Mouse (Mus musculus) heart, postnatal 0 days (tissue): ENCODE measurements at regions not wholly inside any gene's neighbourhood (a gene's known extent, or its start where the extent isn't known, plus 50 kb on each side); places are given as distances from the start of the nearest gene placed in this dataset.

Source experiments
- ATAC-seq: fragments of 200-750 bp; cut with Nextera tagmentation; 2 replicates; pipeline ENCODE4 v1.8.0; 2017; ENCODE audit warnings: low read depth, moderate number of reproducible peaks, moderate library complexity; ENCODE audit not compliant: insufficient read depth
- DNase-seq: peaks from one replicate; pipeline ENCODE4 v3.0.0-alpha.2; 2016; ENCODE audit warnings: low spot score
- H3K27ac ChIP-seq: fragments of 300-500 bp; sonication (generic); 2 replicates; pipeline ENCODE4 v1.5.1; 2014; ENCODE audit warnings: low read depth, mild to moderate bottlenecking
- H3K27me3 ChIP-seq: fragments of 300-500 bp; sonication (generic); 2 replicates; pipeline ENCODE4 v1.6.1; 2014; ENCODE audit warnings: low read length, mixed read lengths; ENCODE audit not compliant: control insufficient read depth, insufficient read depth
- H3K36me3 ChIP-seq: fragments of 300-500 bp; sonication (generic); replicated peaks from 2 replicates; pipeline ENCODE4 v1.6.1; 2014; ENCODE audit warnings: low read length, mixed read lengths; ENCODE audit not compliant: control insufficient read depth, insufficient read depth
- H3K4me1 ChIP-seq: fragments of 300-500 bp; sonication (generic); 2 replicates; pipeline ENCODE4 v1.6.1; 2014; ENCODE audit warnings: antibody characterized with exemption; ENCODE audit not compliant: control insufficient read depth, insufficient read depth
- H3K4me2 ChIP-seq: fragments of 300-500 bp; sonication (generic); 2 replicates; pipeline ENCODE4 v1.6.1; 2014; ENCODE audit warnings: low read depth, mild to moderate bottlenecking, low read length, moderate library complexity
- H3K4me3 ChIP-seq: fragments of 300-500 bp; sonication (generic); 2 replicates; pipeline ENCODE4 v1.5.1; 2014; ENCODE audit warnings: low read depth, low read length
- H3K9ac ChIP-seq: fragments of 300-500 bp; sonication (generic); replicated peaks from 2 replicates; pipeline ENCODE4 v1.6.1; 2014; ENCODE audit warnings: low read depth, low read length, mixed read lengths
- H3K9me3 ChIP-seq: fragments of 300-500 bp; sonication (generic); replicated peaks from 2 replicates; pipeline ENCODE4 v1.6.1; 2016; ENCODE audit warnings: low read length; ENCODE audit not compliant: control insufficient read depth
- CTCF ChIP-seq: IDR thresholded peaks from 2 replicates; pipeline ENCODE4 v1.5.1; 2016; ENCODE audit warnings: antibody characterized with exemption, control low read depth, low read depth
- EP300 ChIP-seq: IDR thresholded peaks from 2 replicates; pipeline ENCODE4 v1.6.1; 2016; ENCODE audit warnings: antibody characterized with exemption, low read depth
- WGBS: fragments of 180-500 bp; shearing (Covaris S2); extraction: QIAGEN DNeasy Blood & Tissue Kit; methylation state at CpG from one replicate; pipeline ENCODE4 v1.1.7; 2014; 5-methylcytosine and 5-hydroxymethylcytosine counted together

DNA sequence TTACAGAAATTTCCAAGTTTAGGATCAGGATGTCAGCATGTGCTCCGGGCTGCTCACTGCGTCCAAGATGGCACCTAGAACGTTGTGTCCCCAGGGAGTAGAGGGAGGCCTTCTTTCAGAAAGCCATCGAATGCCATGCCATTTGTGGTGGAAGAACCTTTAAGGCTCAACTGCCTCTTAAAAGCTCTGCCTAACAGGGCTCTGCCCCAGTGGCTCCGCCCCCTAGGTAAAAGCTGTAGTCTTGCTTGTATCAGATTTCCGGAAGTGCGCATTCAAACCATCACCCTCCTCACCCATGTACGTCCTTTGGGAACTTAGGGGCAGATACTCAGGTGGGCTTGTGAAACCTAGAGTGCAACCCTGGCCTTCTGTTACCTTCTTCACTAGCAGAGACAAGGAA lies 54.0 kb upstream of the Psmd7 start:
- no peak overlapping the region for H3K4me2 ChIP-seq
- WGBS = 75% methylated on average over 8 of the region's 8 CpGs
- no peaks in the 10 kb centered on the region for H3K36me3 ChIP-seq
- H3K4me3 ChIP-seq = no peak overlapping the region
- no peaks in the 10 kb centered on the region for H3K9me3 ChIP-seq
- H3K4me1 ChIP-seq = no peaks in the 10 kb centered on the region
- no peak overlapping the region for H3K27ac ChIP-seq
- ATAC-seq (no peak), DNase-seq (no peak)
- TF ChIP-seq EP300 = no peak
- TF ChIP-seq CTCF = no peak
- no peak overlapping the region for H3K9ac ChIP-seq
- no peaks in the 10 kb centered on the region for H3K27me3 ChIP-seq

DNA sequence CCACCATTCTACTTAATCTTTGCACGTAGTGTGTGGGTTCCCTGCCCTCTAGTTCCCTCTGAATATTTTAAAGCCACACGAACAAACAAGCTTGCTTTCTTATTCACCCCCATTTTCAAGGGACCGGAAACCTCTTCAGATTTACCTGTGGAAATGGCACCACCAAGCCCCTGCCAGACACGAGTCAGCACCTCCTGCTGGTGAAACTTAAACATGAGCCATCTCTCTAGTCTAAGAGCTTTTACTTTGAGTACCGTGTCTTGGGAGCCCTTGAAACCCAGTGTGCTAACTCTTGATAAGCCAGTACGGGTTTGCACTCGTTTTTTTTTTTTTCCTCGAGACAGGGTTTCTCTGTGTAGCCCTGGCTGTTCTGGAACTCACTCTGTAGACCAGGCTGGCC lies 59.7 kb upstream of the Psmd7 start:
- H3K27ac ChIP-seq = no peak overlapping the region

DNA sequence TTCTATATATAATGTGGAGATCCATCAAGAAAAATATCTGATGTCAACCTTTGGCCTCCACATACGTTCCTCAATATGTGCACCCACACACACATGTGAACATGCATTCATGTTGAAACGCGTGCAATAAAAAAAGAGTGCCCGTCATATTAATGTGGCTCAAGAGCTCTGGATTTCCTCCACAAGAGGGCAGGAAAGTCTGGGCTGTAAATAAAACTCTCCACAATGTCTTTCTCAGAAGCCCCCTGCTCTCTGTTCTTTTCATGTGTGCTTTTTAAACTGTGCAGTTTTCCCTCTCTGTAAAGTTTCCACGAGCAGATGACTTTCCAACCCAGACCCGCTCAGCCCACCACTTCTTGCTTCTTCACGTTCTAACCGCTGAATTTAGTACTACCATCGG lies 62.0 kb upstream of the Psmd7 start:
- TF ChIP-seq EP300 (no peak), CTCF (no peak)
- WGBS = 89% methylated on average over 9 of the region's 9 CpGs
- Histone ChIP-seq H3K27ac (no peak overlapping the region), H3K9ac (no peak overlapping the region), H3K9me3 (no peaks in the 10 kb centered on the region), H3K4me1 (no peaks in the 10 kb centered on the region), H3K36me3 (no peaks in the 10 kb centered on the region), H3K27me3 (no peaks in the 10 kb centered on the region), H3K4me2 (no peak overlapping the region), H3K4me3 (no peak overlapping the region)
- ATAC-seq = no peak
- no peak for DNase-seq

More for the DNA sequence above, 59.7 kb upstream of the Psmd7 start:
- H3K9me3 ChIP-seq = no peaks in the 10 kb centered on the region
- no peak overlapping the region for H3K4me3 ChIP-seq
- H3K36me3 ChIP-seq = no peaks in the 10 kb centered on the region
- no peaks in the 10 kb centered on the region for H3K4me1 ChIP-seq
- ATAC-seq (no peak), DNase-seq (no peak)
- WGBS = 65% methylated on average over 8 of the region's 8 CpGs
- H3K27me3 ChIP-seq = no peaks in the 10 kb centered on the region
- no peak overlapping the region for H3K4me2 ChIP-seq
- H3K9ac ChIP-seq = no peak overlapping the region
- TF ChIP-seq EP300 (no peak), CTCF (no peak)

DNA sequence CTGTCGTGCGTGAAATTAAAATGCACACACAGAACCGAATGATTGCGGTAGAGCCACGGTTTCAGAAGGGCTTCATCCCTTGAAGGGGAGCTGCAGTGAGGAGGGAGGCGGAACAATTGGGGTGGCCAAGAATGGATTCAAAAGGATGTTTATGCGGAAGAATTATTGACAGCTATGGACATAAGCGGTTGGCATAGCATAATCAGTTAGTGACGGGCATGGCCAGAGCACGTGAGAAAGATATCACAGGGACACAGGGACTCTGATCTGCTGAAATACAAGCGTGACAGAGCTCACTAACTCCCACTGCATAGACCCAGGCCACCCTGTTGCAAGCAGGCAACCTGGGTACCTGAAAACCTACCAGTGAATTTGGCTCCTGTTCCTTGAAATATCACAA lies 63.2 kb upstream of the Psmd7 start:
- ATAC-seq = no peak
- H3K9ac ChIP-seq = no peak overlapping the region
- 85% methylated on average over 11 of the region's 11 CpGs for WGBS

DNA sequence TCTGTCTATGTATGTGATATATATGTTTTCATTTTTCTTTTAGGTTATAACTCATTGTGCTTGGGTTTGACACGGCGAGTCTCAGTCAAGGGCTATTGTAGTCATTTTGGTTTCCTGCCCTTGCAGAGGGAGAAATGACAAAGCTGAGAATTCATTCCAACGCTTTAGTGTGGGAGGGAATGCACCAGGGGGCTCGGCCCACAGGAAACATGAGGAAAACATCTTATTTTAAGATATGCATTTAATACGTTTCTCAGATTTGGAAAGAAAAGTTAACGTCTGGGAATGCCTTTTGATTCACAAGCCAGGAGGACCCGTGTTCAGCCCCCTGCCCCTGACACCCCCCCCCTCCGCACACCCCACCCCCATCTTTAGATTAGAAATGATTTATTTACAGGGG lies 64.0 kb upstream of the Psmd7 start:
- WGBS = 63% methylated on average over 8 of the region's 8 CpGs
- Histone ChIP-seq H3K27ac (no peak overlapping the region), H3K4me2 (no peak overlapping the region), H3K9ac (no peak overlapping the region), H3K9me3 (no peaks in the 10 kb centered on the region), H3K27me3 (no peaks in the 10 kb centered on the region), H3K36me3 (no peaks in the 10 kb centered on the region), H3K4me1 (no peaks in the 10 kb centered on the region), H3K4me3 (no peak overlapping the region)
- TF ChIP-seq CTCF (no peak), EP300 (no peak)
- DNase-seq (no peak), ATAC-seq (no peak)

More for the DNA sequence above, 63.2 kb upstream of the Psmd7 start:
- Histone ChIP-seq H3K27me3 (no peaks in the 10 kb centered on the region), H3K27ac (no peak overlapping the region), H3K9me3 (no peaks in the 10 kb centered on the region), H3K36me3 (no peaks in the 10 kb centered on the region), H3K4me1 (no peaks in the 10 kb centered on the region), H3K4me3 (no peak overlapping the region), H3K4me2 (no peak overlapping the region)
- no peak for TF ChIP-seq EP300
- TF ChIP-seq CTCF = no peak
- no peak for DNase-seq

DNA sequence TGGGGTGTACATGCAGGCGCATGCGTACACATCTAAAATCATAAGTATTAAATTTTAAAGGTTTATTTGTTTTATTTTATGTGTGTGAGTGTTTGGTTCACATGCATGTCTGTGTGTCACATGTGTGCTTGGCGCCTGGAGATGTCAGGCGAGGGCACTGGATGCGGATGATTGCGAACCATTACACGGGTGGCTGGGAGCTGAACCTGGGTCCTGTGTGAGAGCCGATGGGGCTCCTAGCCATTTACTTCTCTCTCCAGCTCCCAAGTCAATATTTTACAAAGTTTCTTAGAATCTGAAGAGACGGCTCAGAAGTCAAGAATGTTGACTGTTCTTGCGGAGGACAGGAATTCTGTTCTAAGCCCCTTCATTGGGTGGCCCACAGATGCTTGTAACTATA lies 65.4 kb upstream of the Psmd7 start:
- no peak overlapping the region for H3K9ac ChIP-seq
- TF ChIP-seq CTCF = no peak
- no peak for TF ChIP-seq EP300
- H3K9me3 ChIP-seq = no peaks in the 10 kb centered on the region
- ATAC-seq (no peak), DNase-seq (no peak)
- no peaks in the 10 kb centered on the region for H3K4me1 ChIP-seq
- H3K27me3 ChIP-seq = no peaks in the 10 kb centered on the region
- H3K4me2 ChIP-seq = no peak overlapping the region
- no peaks in the 10 kb centered on the region for H3K36me3 ChIP-seq
- H3K27ac ChIP-seq = no peak overlapping the region
- H3K4me3 ChIP-seq = no peak overlapping the region
- WGBS = 88% methylated on average over 10 of the region's 10 CpGs
